Mouse (Mus musculus) gastrocnemius, postnatal 25 days (tissue): ENCODE measurements around the gene Dpyd. TPM values are rescaled to one million over a fixed set of nuclear protein-coding genes. Genes with fewer than 3 reads are reported as not detected.

ENCODE experiments used
- DNase-seq: peaks from one replicate; pipeline ENCODE4 v3.0.0; 2022
- total RNA-seq, 2 experiments: library from RNA; stranded (reverse); gene quantifications; 1 replicate in 1 of 2; 2 replicates in 1 of 2; pipeline ENCODE4 v1.2.3; 2021

The Dpyd gene
- total RNA-seq, 2 experiments from 2014 or later: 0.92 to 1.3 TPM

- DNase-seq: no peak
Observed at GRCm38 (mm10) chr3:118676052-118676777, 114.3 kb downstream of the Dpyd start.

- no peak for DNase-seq
Observed at GRCm38 (mm10) chr3:118680803-118681202, 118.9 kb downstream of the Dpyd start.

GRCm38 (mm10) chr3:118750269-118750668 is 188.3 kb downstream of the Dpyd start:
- DNase-seq: no peak

GRCm38 (mm10) chr3:118753623-118754022 is 191.7 kb downstream of the Dpyd start:
- no peak for DNase-seq

- no peak for DNase-seq
Observed at GRCm38 (mm10) chr3:118756099-118756498, 194.2 kb downstream of the Dpyd start.

GRCm38 (mm10) chr3:118812885-118813284 is 251.0 kb downstream of the Dpyd start:
- no peak for DNase-seq

- DNase-seq: no peak
Observed at GRCm38 (mm10) chr3:118850613-118851527, 288.9 kb downstream of the Dpyd start.

- no peak for DNase-seq
Observed at GRCm38 (mm10) chr3:118852711-118853110, 290.8 kb downstream of the Dpyd start.

GRCm38 (mm10) chr3:118855411-118855810 is 293.5 kb downstream of the Dpyd start:
- no peak for DNase-seq

GRCm38 (mm10) chr3:118869113-118870107 is 307.5 kb downstream of the Dpyd start:
- no peak for DNase-seq

- no peak for DNase-seq
Observed at GRCm38 (mm10) chr3:118875871-118876270, 313.9 kb downstream of the Dpyd start.

- DNase-seq: no peak
Observed at GRCm38 (mm10) chr3:118899036-118899435, 337.1 kb downstream of the Dpyd start.

GRCm38 (mm10) chr3:118991312-118991711 is 429.4 kb downstream of the Dpyd start:
- DNase-seq: no peak

- no peak for DNase-seq
Observed at GRCm38 (mm10) chr3:118991793-118992192, 429.9 kb downstream of the Dpyd start.

- DNase-seq: no peak
Observed at GRCm38 (mm10) chr3:119021255-119021654, 459.3 kb downstream of the Dpyd start.

- no peak for DNase-seq
Observed at GRCm38 (mm10) chr3:119042611-119043010, 480.7 kb downstream of the Dpyd start.

GRCm38 (mm10) chr3:119056144-119056543 is 494.2 kb downstream of the Dpyd start:
- DNase-seq: no peak

GRCm38 (mm10) chr3:119063214-119063613 is 501.3 kb downstream of the Dpyd start:
- no peak for DNase-seq

GRCm38 (mm10) chr3:119063642-119064041 is 501.7 kb downstream of the Dpyd start:
- DNase-seq: no peak

- DNase-seq: no peak
Observed at GRCm38 (mm10) chr3:119064746-119065145, 502.8 kb downstream of the Dpyd start.

- no peak for DNase-seq
Observed at GRCm38 (mm10) chr3:119067221-119067620, 505.3 kb downstream of the Dpyd start.

GRCm38 (mm10) chr3:119086618-119087017 is 524.7 kb downstream of the Dpyd start:
- DNase-seq: no peak
